Mouse (Mus musculus): Measurements from ENCODE around the gene Crcp. TPM values are rescaled to one million over a fixed set of nuclear protein-coding genes. Genes with fewer than 3 reads are reported as not detected.

The Crcp gene
- polyA plus RNA-seq, 1 experiment = 41.3 TPM

- TF ChIP-seq POLR2A (IDR thresholded peaks at IDR 0.05; ENCODE audit: extremely low read depth, insufficient read depth, low read length) (no peak), CTCF (IDR thresholded peaks at IDR 0.05; ENCODE audit: extremely low read depth, insufficient read depth, low read length) (no peak)
- no peak overlapping the region for H3K4me3 ChIP-seq (ENCODE audit: insufficient read depth, low read length)
- no peak overlapping the region for H3K27ac ChIP-seq (ENCODE audit: insufficient read depth, low read length)
- H3K4me1 ChIP-seq (ENCODE audit: control insufficient read depth, insufficient read depth, low read length) = 0 out of 2 replicates have a peak, but pooled peaks cover 1% of the 10 kb centered on the region
Observed at GRCm38 (mm10) chr5:130050416-130050815, 21.3 kb downstream of the Crcp start.

- H3K27ac ChIP-seq (ENCODE audit: insufficient read depth, low read length) = no peak overlapping the region
- TF ChIP-seq POLR2A (IDR thresholded peaks at IDR 0.05; ENCODE audit: extremely low read depth, insufficient read depth, low read length) (no peak), CTCF (IDR thresholded peaks at IDR 0.05; ENCODE audit: extremely low read depth, insufficient read depth, low read length) (no peak)
- 0 out of 2 replicates have a peak, but pooled peaks cover 1% of the 10 kb centered on the region for H3K4me1 ChIP-seq (ENCODE audit: control insufficient read depth, insufficient read depth, low read length)
- no peak overlapping the region for H3K4me3 ChIP-seq (ENCODE audit: insufficient read depth, low read length)
Observed at GRCm38 (mm10) chr5:130051073-130051860, 22.2 kb downstream of the Crcp start.

- Histone ChIP-seq H3K27ac (ENCODE audit: insufficient read depth, low read length) (no peak overlapping the region), H3K4me3 (ENCODE audit: insufficient read depth, low read length) (no peak overlapping the region), H3K4me1 (ENCODE audit: control insufficient read depth, insufficient read depth, low read length) (0 out of 2 replicates have a peak, but pooled peaks cover 1% of the 10 kb centered on the region)
- TF ChIP-seq CTCF (IDR thresholded peaks at IDR 0.05; ENCODE audit: extremely low read depth, insufficient read depth, low read length) (no peak), POLR2A (IDR thresholded peaks at IDR 0.05; ENCODE audit: extremely low read depth, insufficient read depth, low read length) (no peak)
Observed at GRCm38 (mm10) chr5:130052510-130052909, 23.4 kb downstream of the Crcp start.

- H3K27ac ChIP-seq (ENCODE audit: insufficient read depth, low read length) = no peak overlapping the region
- H3K4me3 ChIP-seq (ENCODE audit: insufficient read depth, low read length) = no peak overlapping the region
- TF ChIP-seq CTCF (IDR thresholded peaks at IDR 0.05; ENCODE audit: extremely low read depth, insufficient read depth, low read length) (no peak), POLR2A (IDR thresholded peaks at IDR 0.05; ENCODE audit: extremely low read depth, insufficient read depth, low read length) (no peak)
- 0 out of 2 replicates have a peak, but pooled peaks cover 1% of the 10 kb centered on the region for H3K4me1 ChIP-seq (ENCODE audit: control insufficient read depth, insufficient read depth, low read length)
Observed at GRCm38 (mm10) chr5:130052955-130053354, 23.9 kb downstream of the Crcp start.

- no peak overlapping the region for H3K27ac ChIP-seq (ENCODE audit: insufficient read depth, low read length)
- TF ChIP-seq CTCF (IDR thresholded peaks at IDR 0.05; ENCODE audit: extremely low read depth, insufficient read depth, low read length) (no peak), POLR2A (IDR thresholded peaks at IDR 0.05; ENCODE audit: extremely low read depth, insufficient read depth, low read length) (no peak)
- H3K4me1 ChIP-seq (ENCODE audit: control insufficient read depth, insufficient read depth, low read length) = 0 out of 2 replicates have a peak, but pooled peaks cover 1% of the 10 kb centered on the region
- H3K4me3 ChIP-seq (ENCODE audit: insufficient read depth, low read length) = no peak overlapping the region
Observed at GRCm38 (mm10) chr5:130055688-130056087, 26.6 kb downstream of the Crcp start.

- TF ChIP-seq CTCF (IDR thresholded peaks at IDR 0.05; ENCODE audit: extremely low read depth, insufficient read depth, low read length) (no peak), POLR2A (IDR thresholded peaks at IDR 0.05; ENCODE audit: extremely low read depth, insufficient read depth, low read length) (no peak)
- no peak overlapping the region for H3K4me3 ChIP-seq (ENCODE audit: insufficient read depth, low read length)
- H3K27ac ChIP-seq (ENCODE audit: insufficient read depth, low read length) = no peak overlapping the region
- H3K4me1 ChIP-seq (ENCODE audit: control insufficient read depth, insufficient read depth, low read length) = 0 out of 2 replicates have a peak, but pooled peaks cover 1% of the 10 kb centered on the region
Observed at GRCm38 (mm10) chr5:130056303-130056702, 27.2 kb downstream of the Crcp start.

- Histone ChIP-seq H3K27ac (ENCODE audit: insufficient read depth, low read length) (no peak overlapping the region), H3K4me1 (ENCODE audit: control insufficient read depth, insufficient read depth, low read length) (no peaks in the 10 kb centered on the region), H3K4me3 (ENCODE audit: insufficient read depth, low read length) (no peak overlapping the region)
- TF ChIP-seq CTCF (IDR thresholded peaks at IDR 0.05; ENCODE audit: extremely low read depth, insufficient read depth, low read length) (no peak), POLR2A (IDR thresholded peaks at IDR 0.05; ENCODE audit: extremely low read depth, insufficient read depth, low read length) (no peak)
Observed at GRCm38 (mm10) chr5:130059413-130060328, 30.6 kb downstream of the Crcp start.

- Histone ChIP-seq H3K4me3 (ENCODE audit: insufficient read depth, low read length) (no peak overlapping the region), H3K4me1 (ENCODE audit: control insufficient read depth, insufficient read depth, low read length) (no peaks in the 10 kb centered on the region), H3K27ac (ENCODE audit: insufficient read depth, low read length) (no peak overlapping the region)
- no peak for TF ChIP-seq POLR2A (IDR thresholded peaks at IDR 0.05; ENCODE audit: extremely low read depth, insufficient read depth, low read length)
- no peak for TF ChIP-seq CTCF (IDR thresholded peaks at IDR 0.05; ENCODE audit: extremely low read depth, insufficient read depth, low read length)
Observed at GRCm38 (mm10) chr5:130060329-130060665, 31.2 kb downstream of the Crcp start.

GRCm38 (mm10) chr5:130062096-130062495 lies 33.0 kb downstream of the Crcp start:
- H3K27ac ChIP-seq (ENCODE audit: insufficient read depth, low read length) = no peak overlapping the region
- H3K4me3 ChIP-seq (ENCODE audit: insufficient read depth, low read length) = no peak overlapping the region
- TF ChIP-seq CTCF (IDR thresholded peaks at IDR 0.05; ENCODE audit: extremely low read depth, insufficient read depth, low read length) (no peak), POLR2A (IDR thresholded peaks at IDR 0.05; ENCODE audit: extremely low read depth, insufficient read depth, low read length) (no peak)
- H3K4me1 ChIP-seq (ENCODE audit: control insufficient read depth, insufficient read depth, low read length) = no peaks in the 10 kb centered on the region

Measured in cortical plate, adult 2 months (tissue).